Mouse (Mus musculus) left cerebral cortex, postnatal 36 days (tissue): ENCODE data around the gene Prpf8. TPM values are rescaled to one million over a fixed set of nuclear protein-coding genes. Genes with fewer than 3 reads are reported as not detected.
"Not testable (repeated sequence)": the region's sequence is repeated elsewhere in the genome, so short reads cannot be mapped to it uniquely, and the experiment has no call there.

ENCODE experiments used
- DNase-seq, 2 experiments: peaks; one replicate each; pipeline ENCODE4 v3.0.0; 2021 to 2022; ENCODE audit warnings: low spot score in 2 of 2, mixed read lengths in 1 of 2
- intact Hi-C: fragments of 180-260 bp; cut with DNase I; formaldehyde crosslinking; loops from one replicate; pipeline ENCODE4 v1.15.1; 2025
- microRNA-seq: library from miRNA; unstranded; fragments of <30 nt; microRNA quantifications from one replicate; pipeline ENCODE4 v1.2.0, GENCODE M21; 2022
- total RNA-seq, 2 experiments: library from RNA; stranded (reverse); gene quantifications; 2 replicates each; pipeline ENCODE4 v1.2.3; 2021

The Prpf8 gene
- total RNA-seq, 2 experiments from 2014 or later = 127 to 138 TPM

GRCm38 (mm10) chr11:75544713-75545112 lies 58.1 kb downstream of the Prpf8 start:
- intact Hi-C loops = no loop called here
- no peak for DNase-seq

- intact Hi-C loops = no loop called here
Observed at GRCm38 (mm10) chr11:75546057-75546456, 59.4 kb downstream of the Prpf8 start.

GRCm38 (mm10) chr11:75549658-75550111 lies 63.1 kb downstream of the Prpf8 start:
- intact Hi-C loops = no loop called here
- DNase-seq = no peak

More at GRCm38 (mm10) chr11:75546057-75546456, 59.4 kb downstream of the Prpf8 start:
- DNase-seq = no peak

GRCm38 (mm10) chr11:75550200-75550946 lies 63.8 kb downstream of the Prpf8 start:
- DNase-seq = no peak
- intact Hi-C loops = no loop called here

- no peak for DNase-seq
- intact Hi-C loops = no loop called here
Observed at GRCm38 (mm10) chr11:75551321-75551720, 64.7 kb downstream of the Prpf8 start.

- DNase-seq = no peak
- intact Hi-C loops = no loop called here
Observed at GRCm38 (mm10) chr11:75551961-75552441, 65.4 kb downstream of the Prpf8 start.

GRCm38 (mm10) chr11:75552906-75553482 lies 66.4 kb downstream of the Prpf8 start:
- DNase-seq = no peak
- intact Hi-C loops = no loop called here

- DNase-seq, intact Hi-C loops: not testable (repeated sequence)
Observed at GRCm38 (mm10) chr11:75556006-75556405, 69.4 kb downstream of the Prpf8 start.

GRCm38 (mm10) chr11:75557142-75557541 lies 70.5 kb downstream of the Prpf8 start:
- intact Hi-C loops = no loop called here
- DNase-seq = no peak

GRCm38 (mm10) chr11:75558101-75558500 lies 71.5 kb downstream of the Prpf8 start:
- no peak for DNase-seq
- intact Hi-C loops = no loop called here

Small RNA genes within 50 kb of the gene (microRNA-seq; reads per million reads assigned to microRNA genes)
- 17,073 reads per million, percentile 98 among the genes with 10 or more reads in this experiment for gene Mir22
- gene Mir3971 = not detected

Other genes with a start within 250 kb of the Prpf8 start
- 10 to 100 TPM; 44.0 to 47.1 TPM for gene Rpa1, start 138.5 kb upstream of the Prpf8 start, total RNA-seq
- gene Smyd4, start 138.4 kb upstream of the Prpf8 start, total RNA-seq = 10 to 100 TPM; 13.2 to 16.4 TPM
- 10 to 100 TPM; 13.9 to 18.7 TPM for gene Serpinf1, start 64.1 kb upstream of the Prpf8 start, total RNA-seq
- gene Serpinf2, start 47.2 kb upstream of the Prpf8 start, total RNA-seq = under 1 TPM in 1 of 2 experiments, not detected in 1; 0.22 TPM
- gene Wdr81, start 32.1 kb upstream of the Prpf8 start, total RNA-seq = 10 to 100 TPM; 20.1 to 20.4 TPM
- under 1 TPM in 1 of 2 experiments, not detected in 1; 0.47 TPM for gene Tlcd2, start 25.1 kb upstream of the Prpf8 start, total RNA-seq
- gene Rilp, start 23.3 kb downstream of the Prpf8 start, total RNA-seq = 1 to 10 TPM; 1.9 to 2.3 TPM
- gene Scarf1, start 26.7 kb downstream of the Prpf8 start, total RNA-seq = 1 to 10 TPM; 1.2 to 1.8 TPM
- 10 to 100 TPM; 51.1 to 63.1 TPM for gene Slc43a2, start 44.9 kb downstream of the Prpf8 start, total RNA-seq
- 100 to 1,000 TPM; 315 to 349 TPM for gene Pitpna, start 101.3 kb downstream of the Prpf8 start, total RNA-seq
- 10 to 100 TPM; 39.1 to 43.1 TPM for gene Inpp5k, start 144.2 kb downstream of the Prpf8 start, total RNA-seq
- 10 to 100 TPM; 18.0 to 20.7 TPM for gene Myo1c, start 163.7 kb downstream of the Prpf8 start, total RNA-seq
- 100 to 1,000 TPM; 130 to 133 TPM for gene Crk, start 192.4 kb downstream of the Prpf8 start, total RNA-seq
- 100 to 1,000 TPM; 954 to 971 TPM for gene Ywhae, start 246.1 kb downstream of the Prpf8 start, total RNA-seq